Mouse (Mus musculus): Measurements from ENCODE around the gene Itm2c.

DNA sequence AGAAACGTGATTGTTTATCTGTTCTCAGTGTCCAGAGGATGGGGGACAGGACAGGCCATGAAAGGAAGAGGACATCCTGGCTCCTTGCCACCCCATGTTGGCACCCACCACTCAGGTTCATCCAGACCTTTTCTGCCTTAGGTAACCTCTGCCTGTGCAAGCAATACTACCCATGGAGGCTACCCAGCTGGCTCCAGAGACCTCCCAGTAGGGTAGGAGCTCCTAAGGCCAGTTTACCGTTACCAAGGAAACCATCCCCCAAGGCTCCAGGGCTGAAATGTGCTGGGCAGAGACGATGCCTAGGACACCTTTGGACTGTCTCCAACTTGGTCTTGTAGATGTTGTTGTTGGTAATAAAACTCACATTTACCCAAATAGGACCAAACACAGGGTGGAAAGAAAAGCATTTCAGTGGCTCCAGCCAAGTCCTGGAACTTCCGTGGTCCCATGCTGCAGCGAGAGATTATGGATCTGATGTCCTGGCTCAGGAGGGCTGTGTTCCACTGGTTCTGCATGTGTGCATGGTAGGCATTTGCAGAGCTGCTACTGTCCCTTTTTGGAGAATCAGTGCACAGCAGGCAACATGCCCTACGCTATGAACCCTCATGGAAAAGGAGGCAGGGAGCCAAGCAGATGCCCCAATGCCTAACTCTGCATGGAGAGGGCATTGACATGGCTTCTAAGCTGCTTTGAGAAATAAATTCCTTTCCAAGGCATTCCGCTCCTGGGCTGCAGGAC lies 28.2 kb downstream of the Itm2c start:
- no peak for TF ChIP-seq CTCF (conservative IDR thresholded peaks at IDR 0.05 in 1 of 2, IDR thresholded peaks at IDR 0.05 in 1 of 2; ENCODE audit: low read depth in 2 of 2, low read length in 2 of 2)
- TF ChIP-seq ZMIZ1 (IDR thresholded peaks at IDR 0.05; ENCODE audit: low read depth, low read length), result no peak
- no peak for TF ChIP-seq EP300 (IDR thresholded peaks at IDR 0.05; ENCODE audit: low read length)
- no peak for TF ChIP-seq POLR2A (IDR thresholded peaks at IDR 0.05; ENCODE audit: low read depth, low read length)
- no peak for TF ChIP-seq ZNF384 (IDR thresholded peaks at IDR 0.05; ENCODE audit: low read depth, low read length)
- no peak for TF ChIP-seq CHD2 (IDR thresholded peaks at IDR 0.05; ENCODE audit: low read length)
- no peak for TF ChIP-seq BHLHE40 (IDR thresholded peaks at IDR 0.05; ENCODE audit: low read depth, low read length)
- no peak for TF ChIP-seq TCF12 (IDR thresholded peaks at IDR 0.05; ENCODE audit: low read depth, low read length)
- TF ChIP-seq MAFK (IDR thresholded peaks at IDR 0.05; ENCODE audit: insufficient replicate concordance, low read length), result no peak

All from CH12.LX (cell line).